5 mouse cellular contexts compared by ENCODE assay signal in the genomic region with DNA sequence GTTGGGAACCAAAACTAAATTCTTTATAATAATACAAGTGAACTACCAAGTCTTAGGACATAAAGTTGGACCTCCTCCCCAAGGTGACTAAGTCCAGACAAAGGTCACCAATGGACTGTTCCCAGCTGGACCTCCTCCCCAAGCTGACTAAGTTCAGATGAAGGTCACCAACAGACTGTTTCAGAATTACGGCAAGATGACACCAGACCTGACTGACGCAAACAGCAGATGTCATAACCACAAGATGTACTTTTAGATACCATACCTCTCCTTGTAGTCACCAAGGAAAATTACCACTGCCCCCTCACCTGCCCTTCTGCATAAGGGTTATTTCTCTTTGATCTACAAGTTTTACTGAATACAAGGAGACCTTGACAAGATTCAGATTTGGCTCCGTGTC.
DNase-seq lines count a peak whose midpoint lies in the region; TF ChIP-seq lines count a peak whose summit lies in the region.
"Not testable (repeated sequence)": the region's sequence is repeated elsewhere in the genome, so short reads cannot be mapped to it uniquely, and the experiment has no call there.

No protein-coding gene starts in this region.

- H3K79me2 ChIP-seq in C2C12 (ENCODE audit: control insufficient read depth, insufficient read depth) = not testable (repeated sequence)

- peak; percentile 29 to 61 for DNase-seq in adrenal gland, adult (ENCODE audit: inconsistent age in 2 of 2, low spot score in 1 of 2)
- peak; percentile 15 for DNase-seq in adrenal gland, adult 8-10 months
- DNase-seq in adrenal gland, postnatal 14 days = peak; percentile 31
- DNase-seq in embryo, embryonic 10 days (ENCODE audit: low spot score) = peak; percentile 11

- H3K4me3 ChIP-seq in C2C12 (ENCODE audit: insufficient read depth, poor library complexity, severe bottlenecking) = not testable (repeated sequence)

- not testable (repeated sequence) for H3K36me3 ChIP-seq in C2C12 (ENCODE audit: control insufficient read depth, insufficient read depth)

- not testable (repeated sequence) for TF ChIP-seq CTCF in C2C12 (IDR thresholded peaks at IDR 0.05; ENCODE audit: control insufficient read depth, insufficient read depth, insufficient read length)

- not testable (repeated sequence) for H3K27me3 ChIP-seq in C2C12 (ENCODE audit: control insufficient read depth, insufficient read depth, insufficient read length)

- not testable (repeated sequence) for H3ac ChIP-seq in C2C12 (ENCODE audit: control insufficient read depth, insufficient read length, low read depth)

- not testable (repeated sequence) for H3K79me3 ChIP-seq in C2C12 (ENCODE audit: low read depth)

TF ChIP-seq in C2C12, 6 proteins besides CTCF, POLR2A, EP300 and RAD21:
- TF ChIP-seq MYOD1 (IDR thresholded peaks at IDR 0.05; ENCODE audit: control insufficient read depth, insufficient read length, low read depth) = peak; percentile 67
